Mouse (Mus musculus) mature B cell (primary cell): ENCODE measurements around the gene Apon.
"Not testable (repeated sequence)": the region's sequence is repeated elsewhere in the genome, so short reads cannot be mapped to it uniquely, and the experiment has no call there.

Experiments used
- in situ Hi-C: fragments of 300-500 bp; cut with MboI; formaldehyde crosslinking; loops from 2 replicates; pipeline ENCODE4 v1.14.3; 2019

Apon gene

DNA sequence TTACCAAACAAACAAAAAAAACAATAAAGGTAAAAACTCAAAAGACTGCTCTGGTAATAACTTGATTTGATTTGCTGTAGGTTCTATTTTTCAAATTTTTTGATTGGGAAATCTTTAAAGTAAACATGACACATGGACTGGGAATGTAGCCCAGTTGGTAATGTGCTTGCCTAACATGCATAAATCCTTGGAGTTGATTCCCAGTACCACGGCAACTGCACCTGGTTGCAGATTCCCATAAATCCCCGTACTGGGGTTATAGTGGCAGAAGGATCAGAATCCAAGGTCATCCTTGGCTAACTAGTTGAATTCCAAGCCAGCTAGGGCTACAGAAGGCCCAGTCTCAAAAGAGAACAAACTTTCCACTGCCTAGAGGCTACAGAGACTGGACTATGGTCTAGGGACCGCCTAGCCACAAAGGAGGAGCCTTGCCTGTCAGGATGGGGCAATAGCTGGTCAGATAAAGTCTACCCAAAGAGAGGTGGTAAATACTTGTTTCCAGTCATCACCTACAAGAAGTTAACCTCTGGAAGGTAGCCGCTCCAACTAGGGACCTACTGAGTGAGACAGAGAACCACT lies at the start of gene Apon:
Gene Apon (plus strand): TSS at position 420 of the 579 bp plus-strand sequence.
- in situ Hi-C loops = no loop called here

- in situ Hi-C loops = no loop called here
These were observed 49.0 kb upstream of the Apon start for GRCm38 (mm10) chr10:128204941-128205340.

- in situ Hi-C loops = no loop called here
These were observed 45.6 kb upstream of the Apon start for GRCm38 (mm10) chr10:128208326-128208725.

GRCm38 (mm10) chr10:128209311-128210009 lies 44.4 kb upstream of the Apon start:
- in situ Hi-C loops = no loop called here

GRCm38 (mm10) chr10:128210131-128210530 lies 43.8 kb upstream of the Apon start:
- in situ Hi-C loops = no loop called here

DNA sequence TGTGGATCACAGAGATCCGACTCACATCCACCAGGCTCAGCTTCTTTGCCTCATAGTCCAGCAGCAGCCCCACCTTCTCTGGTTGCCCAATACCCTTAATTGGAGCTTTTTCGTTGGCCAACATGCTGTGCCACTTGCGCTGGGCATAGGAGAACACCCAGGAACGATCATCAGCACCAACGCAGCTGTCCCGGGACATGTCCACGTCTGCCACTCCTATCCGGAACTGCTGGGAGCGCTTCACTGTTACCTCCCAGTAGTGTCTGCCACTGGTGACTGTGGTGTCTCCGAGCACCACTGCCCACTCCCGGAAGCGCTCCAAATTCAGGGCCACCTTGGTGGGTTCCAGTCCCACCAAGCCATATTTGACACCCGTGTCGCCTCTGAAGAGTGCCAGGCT lies 42.9 kb upstream of the Apon start:
- in situ Hi-C loops = no loop called here

DNA sequence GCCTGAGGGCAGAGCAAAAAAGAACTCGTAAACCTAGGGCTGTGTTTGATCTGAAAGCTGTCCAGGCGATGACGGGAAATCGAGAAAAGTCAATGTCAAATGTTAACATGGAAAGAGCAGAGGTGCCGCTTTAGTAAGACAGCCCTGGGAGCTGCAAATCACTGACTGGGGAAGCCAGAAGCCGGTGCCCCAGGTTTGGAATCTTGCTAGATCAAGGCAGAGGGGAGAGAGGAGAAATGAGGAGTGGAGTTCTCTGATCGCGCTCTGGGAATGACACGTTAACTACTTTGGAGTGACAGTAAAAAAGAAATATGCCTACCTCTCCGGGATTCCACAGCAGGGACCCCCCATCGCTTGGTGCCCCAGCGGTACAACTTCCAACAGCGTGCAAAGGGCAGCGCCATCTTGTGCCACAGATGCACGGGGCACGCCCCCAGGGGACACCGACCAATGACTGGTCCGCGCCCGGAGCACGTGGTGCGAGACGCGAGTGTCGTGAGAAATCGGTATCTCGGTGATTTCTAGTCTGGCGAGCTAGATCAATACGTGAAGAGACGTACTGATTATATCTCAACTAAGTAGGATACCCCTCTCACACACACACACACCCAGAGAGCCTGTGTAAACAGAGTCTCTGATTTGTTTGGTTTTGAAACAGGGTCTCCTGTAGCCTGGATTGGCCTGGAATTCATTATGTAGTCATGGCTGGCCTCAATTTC lies 42.3 kb upstream of the Apon start, which contains the start of gene Spryd4:
Gene Spryd4 (minus strand): TSS at position 418 of the 719 bp plus-strand sequence.
- in situ Hi-C loops = no loop called here

- in situ Hi-C loops = no loop called here
These were observed 41.7 kb upstream of the Apon start for GRCm38 (mm10) chr10:128212148-128212547.

- in situ Hi-C loops = no loop called here
These were observed 41.0 kb upstream of the Apon start for GRCm38 (mm10) chr10:128212871-128213323.

- in situ Hi-C loops = not testable (repeated sequence)
These were observed 39.8 kb upstream of the Apon start for GRCm38 (mm10) chr10:128214112-128214511.

GRCm38 (mm10) chr10:128214981-128215380 lies 38.9 kb upstream of the Apon start:
- in situ Hi-C loops = no loop called here

GRCm38 (mm10) chr10:128218387-128219117 lies 35.3 kb upstream of the Apon start:
- in situ Hi-C loops = no loop called here

- in situ Hi-C loops = no loop called here
These were observed 32.2 kb upstream of the Apon start for GRCm38 (mm10) chr10:128221533-128222286.

GRCm38 (mm10) chr10:128225064-128225463 lies 28.8 kb upstream of the Apon start:
- in situ Hi-C loops = no loop called here

DNA sequence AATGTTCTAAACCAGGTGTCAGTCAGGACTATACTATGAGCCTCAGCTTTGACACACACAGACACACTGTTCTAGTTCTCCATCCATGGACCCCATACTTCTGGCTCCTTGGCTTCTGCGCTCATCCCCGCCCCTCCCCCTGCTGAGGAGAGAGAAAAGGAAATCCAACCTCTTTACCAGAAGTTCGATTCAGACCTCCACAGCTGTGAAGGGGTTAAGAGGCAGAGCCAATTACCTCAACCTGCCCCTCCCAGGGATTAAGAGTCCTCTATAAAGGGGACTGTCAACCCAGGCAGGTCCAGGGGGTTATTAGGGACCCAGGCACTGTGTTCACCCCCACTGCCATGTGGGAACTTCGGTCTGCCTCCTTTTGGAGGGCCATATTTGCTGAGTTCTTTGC lies 28.4 kb upstream of the Apon start, which contains the start of gene Mip:
Gene Mip (plus strand): TSS at position 301 of the 400 bp plus-strand sequence.
- in situ Hi-C loops = no loop called here

GRCm38 (mm10) chr10:128227592-128227991 lies 26.3 kb upstream of the Apon start:
- in situ Hi-C loops = no loop called here

DNA sequence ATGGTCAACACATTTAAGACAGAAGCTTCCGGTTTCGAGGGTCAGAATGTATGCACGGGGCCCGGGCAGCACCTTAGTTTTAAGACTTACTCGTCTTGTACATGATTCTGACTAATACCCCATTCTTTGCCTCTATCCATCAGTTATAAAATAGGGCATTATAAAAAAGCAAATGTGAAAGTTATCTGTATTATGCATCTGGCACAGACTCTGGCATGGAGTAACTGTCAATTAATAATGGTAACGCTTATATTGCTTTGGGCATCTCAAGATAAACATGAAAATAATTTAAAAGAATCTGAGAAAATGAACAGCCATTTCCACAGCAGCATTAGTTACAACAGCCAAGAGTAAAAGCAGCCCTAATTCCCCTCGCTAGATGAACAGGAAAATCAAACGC lies 25.9 kb upstream of the Apon start:
- in situ Hi-C loops = no loop called here

GRCm38 (mm10) chr10:128230582-128230981 lies 23.3 kb upstream of the Apon start:
- in situ Hi-C loops = no loop called here

DNA sequence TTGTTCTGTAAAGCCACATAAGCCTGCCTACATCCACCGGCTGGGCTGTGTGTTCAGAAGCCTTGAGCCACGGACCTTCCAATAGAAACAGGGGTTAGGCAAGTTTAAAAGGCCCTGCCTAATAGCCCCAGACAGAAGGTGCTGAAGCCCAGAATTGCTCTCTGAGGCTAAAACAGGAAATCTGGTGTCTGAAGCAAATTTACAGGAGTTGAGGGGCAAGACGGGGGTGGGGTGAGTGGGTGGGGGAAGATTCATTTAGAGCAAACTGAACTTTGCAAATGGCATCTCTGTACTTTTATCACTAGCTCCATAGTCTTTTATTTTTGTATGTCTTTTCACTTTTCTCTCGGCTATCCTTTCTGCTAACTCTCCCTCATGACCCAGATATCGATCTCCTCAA lies 22.8 kb upstream of the Apon start:
- in situ Hi-C loops = no loop called here

DNA sequence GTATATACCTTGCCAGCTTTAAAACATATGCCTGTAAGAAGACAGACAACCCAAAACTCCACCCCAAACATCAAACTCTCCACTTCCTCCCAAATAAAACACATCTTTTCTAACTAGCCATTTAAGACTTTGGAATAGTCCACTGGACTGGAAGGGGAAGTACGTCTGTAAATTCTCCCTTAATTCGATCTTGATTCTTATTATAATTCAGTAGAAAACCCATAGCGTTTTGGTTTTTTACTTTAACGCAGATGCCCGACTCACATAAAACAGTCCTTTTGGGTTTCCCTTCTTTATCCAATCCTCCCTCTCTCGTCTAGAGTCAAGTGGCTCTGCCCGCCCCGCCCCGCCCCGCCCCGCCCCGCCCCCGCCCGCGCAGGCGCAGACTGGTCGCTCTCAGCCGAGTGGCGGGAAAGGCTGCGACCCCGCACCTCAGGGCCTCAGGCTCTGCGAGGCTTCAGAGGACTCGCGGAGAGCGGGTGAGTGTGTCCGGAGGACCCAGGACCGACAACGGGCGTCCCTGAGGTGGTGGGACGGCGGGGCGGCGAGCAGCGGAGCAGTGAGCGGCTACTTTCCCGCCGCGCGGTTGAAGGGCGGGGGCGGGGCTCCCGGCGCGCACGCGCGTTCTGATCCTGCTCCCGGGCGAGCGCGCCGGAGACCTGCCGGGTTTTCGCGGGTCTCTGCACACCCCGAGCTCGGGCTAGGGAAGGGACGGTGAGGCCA lies 22.0 kb upstream of the Apon start, which contains the start of gene Timeless:
Gene Timeless (plus strand): TSS at position 369 of the 723 bp plus-strand sequence.
- in situ Hi-C loops = no loop called here
